Mouse (Mus musculus): Measurements from ENCODE around the gene 1700088E04Rik. TPM values are rescaled to one million over a fixed set of nuclear protein-coding genes. Genes with fewer than 3 reads are reported as not detected.

The 1700088E04Rik gene
- total and polyA plus RNA-seq, 3 experiments, result 1.8 to 3.8 (median 2.6) TPM

DNA sequence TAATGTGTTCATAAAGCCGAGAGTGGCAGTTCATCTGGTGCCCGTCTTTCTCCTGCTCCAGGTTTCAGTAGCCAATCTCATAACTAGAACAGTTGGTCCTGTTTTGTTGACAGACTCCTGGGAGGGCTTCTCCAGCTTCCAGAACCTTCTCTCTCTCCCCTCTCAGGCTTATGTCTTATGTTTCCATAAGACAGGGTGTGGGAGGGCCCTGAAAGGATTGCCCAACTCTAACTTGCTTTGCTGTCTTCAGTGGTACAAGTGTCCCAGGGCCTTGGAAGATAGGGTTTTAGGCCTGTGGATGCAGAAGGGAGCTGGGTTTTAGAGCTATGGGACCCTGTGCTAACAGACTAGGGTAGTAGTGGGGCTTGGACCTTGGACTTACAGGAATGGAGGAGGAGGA lies 30.5 kb downstream of the 1700088E04Rik start:
- WGBS, result 69% methylated on average over 2 of the region's 2 CpGs

DNA sequence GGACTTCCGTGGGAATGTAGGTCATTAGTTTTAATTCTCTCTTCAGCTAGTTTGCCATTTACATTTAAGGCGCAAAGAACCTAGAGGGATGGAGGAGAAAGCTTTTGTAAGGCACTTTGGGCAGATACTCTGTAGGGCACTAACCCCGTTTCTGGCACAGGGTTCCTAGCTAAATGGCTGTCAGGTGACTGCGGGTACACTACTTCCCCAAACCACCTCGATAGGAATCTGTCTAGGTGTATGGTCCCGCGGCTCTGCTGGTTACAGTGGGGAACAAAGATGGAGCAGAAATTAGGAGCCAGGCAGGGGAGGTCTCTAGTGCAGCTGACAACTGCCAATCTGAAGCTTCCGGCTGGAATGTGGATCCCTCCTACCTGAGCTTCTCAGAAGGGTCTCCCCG lies 31.0 kb downstream of the 1700088E04Rik start:
- peak overlapping the region; percentile 97 for H3K27ac ChIP-seq
- intact Hi-C loops (cut with DNase I), result loop anchor here (2.0 kb wide), 1 partner anchor 17 kb away; no protein-coding TSS in a partner anchor

More for the DNA sequence above, 30.5 kb downstream of the 1700088E04Rik start:
- DNase-seq, result no peak
- H3K9ac ChIP-seq (ENCODE audit: low read depth, low read length), result peak overlapping the region; percentile 100
- peaks cover 12% of the 10 kb centered on the region for H3K4me1 ChIP-seq (ENCODE audit: control insufficient read depth, insufficient read depth, low read length)
- H3K27ac ChIP-seq, result peak overlapping the region; percentile 97
- H3K36me3 ChIP-seq (ENCODE audit: control insufficient read depth, insufficient read depth, low read length), result no peaks in the 10 kb centered on the region
- H3K27me3 ChIP-seq (ENCODE audit: control insufficient read depth, insufficient read depth, low read length), result no peaks in the 10 kb centered on the region
- TF ChIP-seq POLR2A (IDR thresholded peaks at IDR 0.05; ENCODE audit: insufficient read depth, low read depth, low read length), result no peak
- no peak for TF ChIP-seq CTCF (IDR thresholded peaks at IDR 0.05)
- TF ChIP-seq EP300 (IDR thresholded peaks at IDR 0.05; ENCODE audit: insufficient read depth, low read depth, low read length), result no peak
- H3K79me2 ChIP-seq (replicated peaks; ENCODE audit: control insufficient read depth, insufficient read depth, low read length), result peaks cover 7% of the 10 kb centered on the region
- intact Hi-C loops (cut with DNase I), result loop anchor here (2.0 kb wide), 1 partner anchor 16 kb away; no protein-coding TSS in a partner anchor
- H3K4me3 ChIP-seq, result peak overlapping the region; percentile 94

GRCm38 (mm10) chr15:79109321-79109934 lies 31.6 kb downstream of the 1700088E04Rik start:
- intact Hi-C loops (cut with DNase I), result loop anchor here (1.0 kb wide), 1 partner anchor 12 kb away; no protein-coding TSS in a partner anchor
- Histone ChIP-seq H3K4me1 (ENCODE audit: control insufficient read depth, insufficient read depth, low read length) (peaks cover 8% of the 10 kb centered on the region), H3K9ac (ENCODE audit: low read depth, low read length) (peak overlapping the region; percentile 100), H3K27me3 (ENCODE audit: control insufficient read depth, insufficient read depth, low read length) (no peaks in the 10 kb centered on the region), H3K79me2 (replicated peaks; ENCODE audit: control insufficient read depth, insufficient read depth, low read length) (peaks cover 7% of the 10 kb centered on the region), H3K27ac (peak overlapping the region; percentile 97), H3K4me3 (peak overlapping the region; percentile 94), H3K36me3 (ENCODE audit: control insufficient read depth, insufficient read depth, low read length) (no peaks in the 10 kb centered on the region)
- DNase-seq, result no peak
- TF ChIP-seq EP300 (IDR thresholded peaks at IDR 0.05; ENCODE audit: insufficient read depth, low read depth, low read length), result no peak
- TF ChIP-seq CTCF (IDR thresholded peaks at IDR 0.05), result no peak
- no peak for TF ChIP-seq POLR2A (IDR thresholded peaks at IDR 0.05; ENCODE audit: insufficient read depth, low read depth, low read length)
- under 1% methylated on average over 46 of the region's 46 CpGs for WGBS

More for the DNA sequence above, 31.0 kb downstream of the 1700088E04Rik start:
- Histone ChIP-seq H3K4me1 (ENCODE audit: control insufficient read depth, insufficient read depth, low read length) (peaks cover 10% of the 10 kb centered on the region), H3K9ac (ENCODE audit: low read depth, low read length) (peak overlapping the region; percentile 100), H3K27me3 (ENCODE audit: control insufficient read depth, insufficient read depth, low read length) (no peaks in the 10 kb centered on the region), H3K36me3 (ENCODE audit: control insufficient read depth, insufficient read depth, low read length) (no peaks in the 10 kb centered on the region), H3K4me3 (peak overlapping the region; percentile 94), H3K79me2 (replicated peaks; ENCODE audit: control insufficient read depth, insufficient read depth, low read length) (peaks cover 7% of the 10 kb centered on the region)
- WGBS, result 13% methylated on average over 9 of the region's 9 CpGs
- no peak for DNase-seq
- TF ChIP-seq EP300 (IDR thresholded peaks at IDR 0.05; ENCODE audit: insufficient read depth, low read depth, low read length) (no peak), CTCF (IDR thresholded peaks at IDR 0.05) (no peak), POLR2A (IDR thresholded peaks at IDR 0.05; ENCODE audit: insufficient read depth, low read depth, low read length) (no peak)

DNA sequence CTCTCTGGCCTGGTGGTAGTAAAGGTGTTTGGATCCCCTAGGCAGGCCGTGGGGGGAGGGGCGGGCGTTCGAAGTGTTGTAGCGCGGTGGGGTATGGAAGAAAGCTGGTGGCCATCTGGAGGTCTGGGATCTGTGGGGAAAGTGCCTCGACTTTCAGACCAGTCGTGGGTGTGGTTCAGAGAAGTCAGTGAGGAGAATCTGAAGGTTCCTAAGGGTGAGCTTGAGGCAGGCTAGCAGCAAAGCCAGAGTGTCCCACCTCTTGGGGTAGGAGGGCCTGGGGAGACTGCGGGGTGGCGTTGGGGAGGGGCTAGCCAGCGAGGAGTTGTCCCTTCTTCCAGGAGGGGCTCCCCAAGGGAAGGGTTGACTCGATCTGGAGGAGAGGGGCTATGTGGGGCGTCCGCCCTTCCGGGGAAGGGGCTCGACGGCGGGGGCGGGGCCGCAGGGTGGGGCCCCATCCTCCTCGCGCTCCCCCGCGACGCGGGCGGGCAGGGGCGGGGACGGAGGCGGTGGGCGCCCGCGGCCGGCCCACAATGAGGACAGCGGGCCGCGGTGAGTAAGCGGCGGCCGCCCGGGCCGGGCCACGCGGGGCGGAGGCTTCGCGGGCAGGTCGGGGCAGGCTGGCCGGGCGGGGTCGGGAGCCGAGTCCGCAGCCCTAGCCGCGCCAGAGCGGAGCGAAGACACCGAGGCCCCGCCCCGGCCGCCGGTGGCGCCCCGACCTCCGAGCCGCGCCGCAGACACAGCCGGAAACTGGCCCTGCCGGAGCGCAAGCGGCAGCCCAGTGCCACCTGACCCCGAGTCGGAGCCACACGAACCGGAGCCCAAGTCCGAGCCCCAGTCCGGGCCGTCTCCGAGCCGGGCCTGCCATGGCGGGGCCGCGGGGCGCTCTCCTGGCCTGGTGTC lies 32.4 kb downstream of the 1700088E04Rik start, which contains the start of gene Micall1:
Gene Micall1 (plus strand): TSS at position 478 of the 900 bp plus-strand sequence.
- peak within 1 kb of the TSS; percentile 94 for H3K4me3 ChIP-seq
- DNase-seq, result peak; percentile 85 to 87
- peaks cover 8% of the 10 kb centered on the region for H3K4me1 ChIP-seq (ENCODE audit: control insufficient read depth, insufficient read depth, low read length)
- TF ChIP-seq EP300 (IDR thresholded peaks at IDR 0.05; ENCODE audit: insufficient read depth, low read depth, low read length) (0 out of 2 replicates have a peak, but pooled peaks have one; percentile 11), CTCF (IDR thresholded peaks at IDR 0.05) (no peak), POLR2A (IDR thresholded peaks at IDR 0.05; ENCODE audit: insufficient read depth, low read depth, low read length) (peak; percentile 32; the same call in 1 of the 2 replicates)
- 2% methylated on average over 80 of the region's 85 CpGs for WGBS
- H3K27me3 ChIP-seq (ENCODE audit: control insufficient read depth, insufficient read depth, low read length), result no peaks in the 10 kb centered on the region
- H3K79me2 ChIP-seq (replicated peaks; ENCODE audit: control insufficient read depth, insufficient read depth, low read length), result peaks cover 7% of the 10 kb centered on the region
- no peaks in the 10 kb centered on the region for H3K36me3 ChIP-seq (ENCODE audit: control insufficient read depth, insufficient read depth, low read length)
- peak within 1 kb of the TSS; percentile 100 for H3K9ac ChIP-seq (ENCODE audit: low read depth, low read length)
- H3K27ac ChIP-seq, result peak within 1 kb of the TSS; percentile 97
- intact Hi-C loops (cut with DNase I), result loop anchor here (1.0 kb wide), 2 partner anchors 11 to 33 kb away; partner anchors contain the start of gene Eif3l

GRCm38 (mm10) chr15:79107966-79108365 lies 33.1 kb downstream of the 1700088E04Rik start:
- Histone ChIP-seq H3K4me1 (ENCODE audit: control insufficient read depth, insufficient read depth, low read length) (peaks cover 8% of the 10 kb centered on the region), H3K36me3 (ENCODE audit: control insufficient read depth, insufficient read depth, low read length) (no peaks in the 10 kb centered on the region), H3K27me3 (ENCODE audit: control insufficient read depth, insufficient read depth, low read length) (no peaks in the 10 kb centered on the region), H3K27ac (peak overlapping the region; percentile 97), H3K9ac (ENCODE audit: low read depth, low read length) (peak overlapping the region; percentile 100; the same call in 1 of the 2 replicates), H3K4me3 (peak overlapping the region; percentile 94; the same call in 1 of the 2 replicates), H3K79me2 (replicated peaks; ENCODE audit: control insufficient read depth, insufficient read depth, low read length) (peaks cover 7% of the 10 kb centered on the region)
- DNase-seq, result no peak
- TF ChIP-seq POLR2A (IDR thresholded peaks at IDR 0.05; ENCODE audit: insufficient read depth, low read depth, low read length) (no peak), EP300 (IDR thresholded peaks at IDR 0.05; ENCODE audit: insufficient read depth, low read depth, low read length) (no peak), CTCF (IDR thresholded peaks at IDR 0.05) (no peak)
- WGBS, result 43% methylated on average over 7 of the region's 7 CpGs
- intact Hi-C loops (cut with DNase I), result loop anchor here (1.0 kb wide), 1 partner anchor 33 kb away; the partner anchor contains the start of gene Eif3l
